Mouse (Mus musculus) liver, adult 2 months (tissue): ENCODE results near the gene Cope.

Experiments used
- CTCF ChIP-seq: fragments of 200-500 bp; IDR thresholded peaks from 2 replicates; pipeline ENCODE4 v1.5.1; 2011; ENCODE audit warnings: low read depth, low read length, control low read depth
- POLR2A ChIP-seq: fragments of 200-500 bp; IDR thresholded peaks from 2 replicates; pipeline ENCODE4 v1.6.1; 2011; ENCODE audit warnings: low read length, control low read depth; ENCODE audit not compliant: insufficient read depth; ENCODE audit errors: extremely low read depth

GRCm38 (mm10) chr8:70344279-70344678 lies 42.0 kb downstream of the Cope start:
- no peak for TF ChIP-seq CTCF
- no peak for TF ChIP-seq POLR2A
